Mouse (Mus musculus): ENCODE measurements around the gene Ppp1r32.

DNA sequence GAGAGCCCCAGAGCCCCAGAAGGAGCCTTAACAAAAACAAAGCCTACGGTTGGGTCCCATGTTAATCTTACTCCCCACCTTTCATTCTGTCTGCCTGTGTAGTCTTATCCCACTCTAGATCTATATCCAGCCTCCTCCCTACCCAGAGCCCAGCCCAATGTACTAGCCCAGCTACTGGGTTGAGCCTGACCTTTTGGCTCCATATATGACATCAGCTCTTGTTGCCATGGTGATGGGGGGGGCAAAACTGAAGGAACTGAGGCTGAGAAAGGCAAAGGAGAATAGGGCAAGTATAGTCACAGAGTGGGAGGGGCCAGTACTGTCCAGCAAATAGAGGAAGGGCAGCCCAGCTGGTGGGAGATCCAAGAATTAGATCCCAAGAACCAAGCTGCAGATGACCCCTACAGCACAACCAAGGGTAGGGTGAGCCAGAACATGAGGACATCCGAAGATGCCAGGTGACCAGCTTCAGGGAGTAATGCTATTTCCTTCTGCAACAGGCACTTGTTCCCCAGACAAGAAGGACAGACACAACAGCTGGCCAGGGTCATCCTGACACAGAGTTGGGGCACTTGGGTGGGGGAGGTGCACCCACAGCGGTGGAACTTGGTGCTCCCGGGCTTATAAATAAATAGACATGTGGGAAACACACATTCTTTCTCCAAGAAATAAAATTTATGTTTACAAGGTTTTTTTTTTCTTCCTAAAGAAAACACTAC lies 27.9 kb downstream of the Ppp1r32 start:
- TF ChIP-seq CTCF (IDR thresholded peaks at IDR 0.05; ENCODE audit: control insufficient read depth, insufficient read depth, insufficient replicate concordance, low read depth, low read length) (no peak), POLR2A (IDR thresholded peaks at IDR 0.05; ENCODE audit: control insufficient read depth, low read depth, low read length) (no peak; the same call in 1 of the 2 replicates)

All from testis, adult 2 months (tissue).